ENCODE assay signal across 9 mouse cellular contexts in the genomic region with DNA sequence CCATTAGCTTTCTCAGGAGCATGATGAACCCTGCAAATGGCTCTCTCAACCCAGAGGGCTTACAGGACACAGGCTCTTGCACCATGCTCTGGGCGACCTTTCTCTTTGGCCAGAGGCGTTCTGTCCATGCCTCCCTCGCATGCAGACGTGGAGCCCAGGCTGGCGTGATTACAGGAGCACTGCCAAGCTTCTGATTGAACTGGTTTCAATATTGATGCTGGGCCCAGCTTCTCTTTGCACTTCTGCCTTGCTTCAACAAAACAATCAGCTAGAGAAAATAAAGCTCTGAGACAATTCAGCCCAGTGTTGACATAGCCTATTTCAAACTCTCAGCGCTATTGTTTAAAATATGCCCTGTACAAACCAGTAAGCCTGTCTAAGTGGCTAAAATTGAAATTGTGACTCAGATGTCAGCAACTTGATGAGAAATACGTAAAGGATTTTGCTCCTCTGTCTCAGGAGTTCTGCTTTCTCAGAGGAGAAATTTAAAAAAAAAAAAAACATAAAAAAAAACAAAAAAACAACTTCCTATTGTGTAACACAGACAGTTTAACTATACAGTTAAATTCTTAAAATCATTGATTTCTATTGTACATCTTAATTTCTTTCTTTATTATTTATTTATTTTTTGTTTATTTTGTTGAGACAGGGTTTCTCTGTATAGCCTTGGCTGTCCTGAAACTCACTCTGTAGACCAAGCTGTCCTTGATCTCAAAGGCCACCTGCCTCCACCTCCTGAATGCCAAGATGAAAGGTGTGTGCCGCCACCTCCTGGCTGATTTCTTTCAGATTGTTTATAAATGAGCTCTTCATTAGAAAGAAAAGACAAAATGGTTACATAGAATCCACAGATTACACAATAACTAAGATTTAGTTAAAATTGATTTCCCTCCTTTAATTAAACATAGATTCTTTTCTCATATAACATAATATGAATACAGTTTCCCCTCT.
A peak's percentile ranks its signal among the peaks of the same experiment; 100 is the strongest.
DNase-seq lines count a peak whose midpoint lies in the region; ATAC-seq and TF ChIP-seq lines count a peak whose summit lies in the region.
"Had no signal": no experiment of that assay in that cellular context is flagged by ENCODE, and none has a peak within 500 bp of the region (broad histone marks: within the 10 kb centered on the region; RNA-seq: fewer than 3 reads in every experiment).

No protein-coding gene starts in this region.

- H3K4me1 ChIP-seq in kidney, adult 2 months (ENCODE audit: control insufficient read depth, insufficient read depth, low read length) = no peaks in the 10 kb centered on the region
- H3K4me1 ChIP-seq in kidney, embryonic 15.5 days = no peaks in the 10 kb centered on the region
- H3K4me1 ChIP-seq in lung, postnatal 0 days (ENCODE audit: insufficient read depth, low read depth, low read length) = no peaks in the 10 kb centered on the region
- H3K4me1 ChIP-seq: embryonic facial prominence, embryonic 13.5 days had no signal

- H3K27ac ChIP-seq in kidney, adult 2 months (ENCODE audit: insufficient read depth, low read depth, low read length) = no peak overlapping the region
- H3K27ac ChIP-seq in kidney, embryonic 15.5 days = no peak overlapping the region
- H3K27ac ChIP-seq in lung, postnatal 0 days (ENCODE audit: low read length) = no peak overlapping the region
- H3K27ac ChIP-seq: embryonic facial prominence, embryonic 13.5 days had no signal

- no peak for TF ChIP-seq POLR2A in kidney, adult 2 months (IDR thresholded peaks at IDR 0.05; ENCODE audit: low read depth, low read length)

- intact Hi-C loops in left cerebral cortex, postnatal 36 days (cut with DNase I) = no loop called here

- TF ChIP-seq CTCF in kidney, adult 2 months (conservative IDR thresholded peaks at IDR 0.05; ENCODE audit: insufficient read depth, insufficient read length, low read depth, low read length) = peak; percentile 42
- peak; percentile 28; the same call in 1 of the 2 replicates for TF ChIP-seq CTCF in lung, postnatal 0 days (IDR thresholded peaks at IDR 0.05)

- no peaks in the 10 kb centered on the region for H3K27me3 ChIP-seq in kidney, adult 2 months (replicated peaks; ENCODE audit: control insufficient read depth, insufficient read depth, low read length)
- H3K27me3 ChIP-seq in kidney, embryonic 15.5 days = no peaks in the 10 kb centered on the region
- no peaks in the 10 kb centered on the region for H3K27me3 ChIP-seq in lung, postnatal 0 days (replicated peaks; ENCODE audit: insufficient read depth, low read length)
- H3K27me3 ChIP-seq: embryonic facial prominence, embryonic 13.5 days had no signal

- DNase-seq in CD4-positive, CD25-positive, alpha-beta regulatory T cell, adult 2 months (ENCODE audit: low read depth, low spot score) = peak; percentile 25
- peak; percentile 50 for DNase-seq in kidney, adult 2 months
- peak; percentile 35 to 37 for DNase-seq in cerebellum, postnatal 36 days
- peak; percentile 11 for DNase-seq in lung, postnatal 0 days (ENCODE audit: low spot score)
- DNase-seq in thymus, postnatal 4 days = peak; percentile 50
- no peak for DNase-seq in left cerebral cortex, postnatal 36 days (ENCODE audit: low spot score in 2 of 2)

- no peak overlapping the region for H3K4me2 ChIP-seq in kidney, embryonic 15.5 days
- no peak overlapping the region for H3K4me2 ChIP-seq in lung, postnatal 0 days (replicated peaks; ENCODE audit: low read depth, low read length)
- H3K4me2 ChIP-seq: embryonic facial prominence, embryonic 13.5 days had no signal

- no peaks in the 10 kb centered on the region for H3K9me3 ChIP-seq in kidney, embryonic 15.5 days (replicated peaks)
- H3K9me3 ChIP-seq in lung, postnatal 0 days (ENCODE audit: low read length) = no peaks in the 10 kb centered on the region
- H3K9me3 ChIP-seq: embryonic facial prominence, embryonic 13.5 days had no signal

- no peak for TF ChIP-seq EP300 in lung, postnatal 0 days (IDR thresholded peaks at IDR 0.05)

- H3K36me3 ChIP-seq in kidney, adult 2 months (ENCODE audit: control insufficient read depth, insufficient read depth, low read length) = no peaks in the 10 kb centered on the region
- no peaks in the 10 kb centered on the region for H3K36me3 ChIP-seq in kidney, embryonic 15.5 days
- H3K36me3 ChIP-seq in lung, postnatal 0 days (ENCODE audit: insufficient read depth, low read length) = no peaks in the 10 kb centered on the region
- H3K36me3 ChIP-seq: embryonic facial prominence, embryonic 13.5 days had no signal

- 67% methylated on average over 8 of the region's 8 CpGs for WGBS in kidney, adult 2 months
- 60% methylated on average over 8 of the region's 8 CpGs for WGBS in kidney, embryonic 15.5 days
- WGBS in lung, postnatal 0 days = 41% methylated on average over 8 of the region's 8 CpGs

- H3K4me3 ChIP-seq in kidney, adult 2 months (ENCODE audit: insufficient read depth, low read depth, low read length) = no peak overlapping the region
- H3K4me3 ChIP-seq in kidney, embryonic 15.5 days (replicated peaks) = no peak overlapping the region
- H3K4me3 ChIP-seq in lung, postnatal 0 days (ENCODE audit: low read depth, low read length) = no peak overlapping the region
- H3K4me3 ChIP-seq: embryonic facial prominence, embryonic 13.5 days had no signal

- H3K9ac ChIP-seq in kidney, embryonic 15.5 days = no peak overlapping the region
- H3K9ac ChIP-seq in lung, postnatal 0 days (replicated peaks; ENCODE audit: low read depth) = no peak overlapping the region
- H3K9ac ChIP-seq: embryonic facial prominence, embryonic 13.5 days had no signal

- ATAC-seq in CD4-positive, CD25-positive, alpha-beta regulatory T cell, adult 4 months = no peak
- ATAC-seq in kidney, embryonic 15.5 days (replicated peaks; ENCODE audit: low FRiP score) = no peak
- ATAC-seq in lung, postnatal 0 days = no peak

Comparison
In these comparisons a context has a peak if more than half of its experiments do, and no peak if none do; other contexts are left out.
1. DNase-seq: peak in CD4-positive, CD25-positive, alpha-beta regulatory T cell, adult 2 months (single experiment), kidney, adult 2 months (single experiment), cerebellum, postnatal 36 days (2 of 2), lung, postnatal 0 days (single experiment) and thymus, postnatal 4 days (single experiment); none in left cerebral cortex, postnatal 36 days (0 of 2).